Mouse (Mus musculus): ENCODE results near the gene Zg16.

DNA sequence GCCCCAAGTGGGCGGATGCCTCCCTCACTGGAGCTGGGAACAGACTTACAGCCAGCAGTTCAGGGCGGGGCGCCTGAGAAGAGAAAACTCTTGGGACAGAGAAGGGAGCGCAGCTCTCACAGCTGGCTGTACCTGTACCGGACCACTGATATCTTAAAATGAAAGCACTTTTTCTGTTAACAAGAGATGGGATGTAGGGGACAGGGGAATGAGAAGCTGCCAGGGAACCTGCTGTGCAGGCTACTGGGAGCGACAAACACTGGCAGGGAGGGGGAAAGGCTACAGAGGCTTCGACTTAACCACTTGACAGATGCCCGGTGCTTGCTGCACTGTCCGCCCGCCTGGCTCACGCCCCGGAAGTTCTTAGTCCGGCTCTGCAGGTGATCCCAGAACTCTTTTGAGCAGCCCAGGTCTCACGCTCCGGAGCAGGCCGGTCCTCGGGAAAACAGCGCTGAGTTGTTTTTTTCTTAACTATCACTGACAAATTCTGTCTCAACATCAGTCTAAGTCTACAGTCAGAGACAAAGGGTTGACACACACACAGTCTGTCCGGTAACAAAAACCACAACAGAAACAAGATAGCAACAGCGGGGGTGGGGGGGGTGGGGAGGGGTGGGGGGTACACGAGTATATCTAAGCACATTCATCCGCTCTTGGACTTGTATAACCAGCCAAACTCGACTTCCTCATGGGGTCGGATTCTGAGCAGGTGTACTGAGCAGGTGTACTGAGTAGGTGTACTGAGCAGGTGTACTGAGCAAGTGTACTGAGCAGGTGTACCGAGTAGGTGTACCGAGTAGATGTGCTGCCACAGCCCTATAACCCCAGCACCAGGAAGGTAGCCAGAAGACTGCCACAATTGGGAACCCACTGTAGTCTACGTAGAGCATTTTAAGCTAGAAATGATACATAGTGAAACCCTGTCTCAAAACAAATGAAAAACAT lies 2.0 kb upstream of the Zg16 start:
- TF ChIP-seq POLR2A (IDR thresholded peaks at IDR 0.05; ENCODE audit: control insufficient read depth, extremely low read depth, insufficient read depth, low read length, poor library complexity) (no peak; the same call in 1 of the 2 replicates), CTCF (IDR thresholded peaks at IDR 0.05; ENCODE audit: borderline replicate concordance, control insufficient read depth, extremely low read depth, insufficient read depth, low read length, poor library complexity) (no peak)
